Mouse (Mus musculus): ENCODE data around the gene Capns1.

- TF ChIP-seq TAL1 (IDR thresholded peaks at IDR 0.05; ENCODE audit: low read length) (no peak), GATA1 (IDR thresholded peaks at IDR 0.05; ENCODE audit: low read length) (no peak)
These were observed 3.1 kb downstream of the Capns1 start for GRCm38 (mm10) chr7:30195461-30195860.
